Mouse (Mus musculus): Measurements from ENCODE around the gene Rptor.

Gene Rptor

DNA sequence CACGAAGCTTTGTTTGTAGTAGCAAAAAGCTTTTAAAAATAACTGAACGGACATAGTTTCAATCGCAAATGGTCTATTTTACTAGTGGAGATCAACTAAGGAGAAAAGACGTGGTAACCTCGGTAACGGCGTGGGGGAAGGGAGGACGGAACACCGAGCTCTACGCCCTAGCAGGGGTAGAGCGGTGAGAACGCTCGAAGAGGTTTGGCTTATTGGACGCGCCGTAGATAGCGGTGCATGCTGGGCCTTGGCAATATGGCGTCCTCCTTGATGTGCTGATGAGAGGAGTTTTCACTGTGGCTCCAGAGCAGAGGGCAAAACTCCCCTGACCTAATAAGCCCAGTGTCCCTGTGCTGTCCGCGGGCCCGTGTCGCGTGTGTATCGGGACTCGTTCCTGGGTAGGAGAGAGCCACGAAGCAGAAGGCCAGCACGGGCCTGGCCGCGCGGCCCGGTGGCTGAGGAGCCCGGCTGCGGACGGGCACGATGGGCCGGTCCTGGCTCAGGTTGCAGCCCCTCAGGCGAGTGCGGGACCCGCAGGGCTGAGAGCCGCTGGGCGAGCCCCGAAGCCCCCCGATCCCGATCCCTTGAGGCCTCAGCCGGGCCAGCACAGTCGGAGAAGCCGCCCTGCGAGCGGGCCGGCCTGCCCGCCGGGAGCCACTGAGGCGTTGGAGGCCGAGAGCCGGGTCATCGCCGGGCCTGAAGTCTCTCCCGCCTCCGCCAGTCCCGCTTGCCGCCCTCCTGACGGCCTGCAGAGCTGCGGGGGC is at the start of gene Rptor:
Gene Rptor (plus strand): TSS at position 143 of the 764 bp plus-strand sequence.
- peak; percentile 97 for DNase-seq (ENCODE audit: extremely low spot score, low spot score)

DNA sequence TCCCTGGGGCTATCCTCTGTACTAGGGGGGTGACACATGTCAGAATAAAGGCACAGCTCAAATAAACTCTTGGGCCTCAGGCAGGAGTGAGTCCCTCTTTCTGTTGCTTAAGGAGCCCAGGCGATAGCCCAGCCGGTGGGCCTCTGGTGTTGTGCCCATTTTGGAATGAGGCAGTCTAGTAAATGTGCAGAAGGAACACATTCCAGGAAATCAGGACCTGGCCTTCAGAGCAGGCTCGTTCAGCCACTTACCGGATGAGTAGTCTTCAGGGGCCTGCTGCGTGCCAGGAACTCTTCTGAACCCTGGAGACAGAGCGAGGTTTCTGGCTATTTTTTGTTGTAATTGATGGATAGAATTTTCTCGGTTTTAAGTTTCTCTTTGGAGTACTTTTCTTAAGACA is 48.0 kb upstream of the Rptor start:
- no peak for DNase-seq (ENCODE audit: extremely low spot score, low spot score)

- DNase-seq (ENCODE audit: extremely low spot score, low spot score) = no peak
These were observed 47.5 kb upstream of the Rptor start for GRCm38 (mm10) chr11:119555170-119555569.

GRCm38 (mm10) chr11:119557940-119558869 is 44.5 kb upstream of the Rptor start:
- no peak for DNase-seq (ENCODE audit: extremely low spot score, low spot score)

DNA sequence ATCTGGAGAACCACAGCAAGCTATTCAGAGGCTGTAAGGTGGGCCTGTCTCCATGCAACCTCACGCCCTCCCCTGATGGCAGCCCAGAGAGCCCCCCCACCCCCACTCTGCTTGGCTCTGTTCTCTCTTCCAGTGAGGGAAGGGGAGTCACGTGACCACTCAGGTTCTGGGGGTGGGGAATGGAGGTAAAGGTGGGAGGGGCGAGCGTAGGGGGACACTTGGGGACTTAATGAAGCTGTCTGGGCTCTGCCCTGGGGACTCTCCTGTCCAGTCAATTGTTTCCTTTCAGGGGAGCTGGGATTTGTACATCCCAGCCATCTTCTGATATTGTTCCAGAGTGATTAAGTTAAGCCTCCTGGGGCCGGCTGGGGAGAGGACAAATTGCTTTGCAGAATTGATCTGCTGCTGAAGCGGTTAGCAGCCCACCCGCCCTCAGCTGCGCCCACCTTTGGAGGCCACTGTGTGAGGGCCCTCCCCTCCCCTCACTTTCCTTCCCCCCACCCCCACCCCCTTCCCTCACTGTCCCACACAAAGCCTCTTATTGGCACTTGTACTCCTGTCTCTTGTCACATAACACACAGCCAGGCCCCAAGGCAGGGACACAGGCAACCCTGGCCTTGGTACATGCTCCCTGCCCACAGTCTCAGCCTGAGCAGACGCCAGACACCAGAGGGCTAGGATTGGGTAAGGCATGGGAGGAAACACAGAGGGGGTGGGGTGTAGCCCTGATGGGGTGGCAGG is 43.7 kb upstream of the Rptor start:
- peak; percentile 59 for DNase-seq (ENCODE audit: extremely low spot score, low spot score)

DNA sequence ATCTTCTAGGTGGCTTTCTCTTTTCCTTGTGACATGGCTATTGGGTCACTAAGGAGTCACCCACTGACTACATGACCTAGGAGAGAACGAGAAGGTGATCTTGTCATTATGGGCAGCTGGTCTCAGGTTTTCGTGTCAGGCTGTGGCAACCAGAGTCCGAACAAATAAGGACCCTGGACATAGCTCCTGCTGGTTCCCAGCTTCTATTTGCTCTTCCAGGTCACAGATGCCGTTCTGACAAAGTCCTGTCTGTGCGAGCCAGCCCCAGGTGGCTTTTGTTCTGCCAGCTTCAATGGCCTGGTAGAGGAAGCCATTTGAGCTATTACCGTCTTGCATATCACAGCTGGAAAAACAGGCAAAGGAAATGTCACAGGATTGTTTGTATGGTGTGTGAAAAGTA is 40.4 kb upstream of the Rptor start:
- no peak for DNase-seq (ENCODE audit: extremely low spot score, low spot score)

DNA sequence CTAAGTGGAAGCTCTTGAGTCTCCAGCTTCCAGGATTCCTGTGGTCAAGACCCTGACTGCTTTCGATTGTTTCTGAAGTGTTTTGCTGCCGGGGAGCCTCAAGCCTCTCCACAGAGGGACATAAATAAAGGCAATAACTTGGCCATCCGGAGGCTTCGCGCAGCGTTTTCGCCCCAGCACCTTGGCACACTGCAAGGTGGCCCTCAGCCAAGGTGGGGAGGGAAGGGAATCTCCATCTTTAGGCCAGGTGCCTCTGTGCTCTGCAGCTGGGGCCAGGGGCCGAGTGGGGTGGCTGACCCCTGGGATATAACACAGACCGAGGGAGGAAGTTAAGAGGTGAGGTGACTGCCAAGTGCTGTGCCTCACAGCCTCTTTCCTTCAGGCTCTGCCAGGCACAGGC is 39.5 kb upstream of the Rptor start:
- no peak for DNase-seq (ENCODE audit: extremely low spot score, low spot score)

DNA sequence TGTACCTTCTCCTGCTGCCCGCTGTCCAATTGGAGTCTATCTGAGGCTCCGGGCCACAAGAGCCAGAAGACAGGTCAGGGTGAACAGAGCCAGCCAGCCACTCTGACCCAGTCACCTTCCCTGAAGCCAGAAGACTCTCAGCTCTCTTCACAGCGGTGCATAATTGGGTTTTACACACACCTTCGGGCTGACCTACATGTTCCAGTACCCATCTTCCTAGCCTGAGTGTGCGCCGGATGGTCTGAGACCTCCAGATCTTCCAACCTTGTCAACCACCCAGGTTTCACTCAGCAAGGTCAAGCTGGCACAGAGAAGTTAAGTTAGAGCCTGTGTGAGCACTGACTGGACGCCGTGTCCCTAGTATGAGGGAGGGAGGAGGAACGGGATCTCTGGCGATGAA is 38.3 kb upstream of the Rptor start:
- DNase-seq (ENCODE audit: extremely low spot score, low spot score) = no peak

DNA sequence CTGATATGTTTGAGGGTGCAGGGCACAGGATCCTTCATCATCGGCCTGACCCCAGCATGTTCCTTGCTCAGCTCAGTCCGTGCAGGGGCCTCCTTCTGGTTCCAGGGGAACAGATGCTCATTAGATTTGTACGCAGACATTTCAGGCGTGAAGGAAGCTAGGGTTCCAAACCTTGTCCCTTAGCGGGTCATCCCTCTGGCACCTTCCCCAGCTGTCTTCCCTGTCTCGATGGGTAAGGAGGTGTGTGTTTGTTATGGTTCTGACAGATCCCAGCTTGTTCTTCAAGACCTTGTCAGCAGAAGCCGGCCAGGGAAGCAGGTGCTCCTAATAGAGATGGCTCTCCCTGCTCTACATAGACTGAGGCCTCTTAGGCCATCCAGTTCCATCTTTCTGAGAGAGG is 37.7 kb upstream of the Rptor start:
- no peak for DNase-seq (ENCODE audit: extremely low spot score, low spot score)

- DNase-seq (ENCODE audit: extremely low spot score, low spot score) = no peak
These were observed 37.0 kb upstream of the Rptor start for GRCm38 (mm10) chr11:119565684-119566083.

- no peak for DNase-seq (ENCODE audit: extremely low spot score, low spot score)
These were observed 36.5 kb upstream of the Rptor start for GRCm38 (mm10) chr11:119566188-119566587.

DNA sequence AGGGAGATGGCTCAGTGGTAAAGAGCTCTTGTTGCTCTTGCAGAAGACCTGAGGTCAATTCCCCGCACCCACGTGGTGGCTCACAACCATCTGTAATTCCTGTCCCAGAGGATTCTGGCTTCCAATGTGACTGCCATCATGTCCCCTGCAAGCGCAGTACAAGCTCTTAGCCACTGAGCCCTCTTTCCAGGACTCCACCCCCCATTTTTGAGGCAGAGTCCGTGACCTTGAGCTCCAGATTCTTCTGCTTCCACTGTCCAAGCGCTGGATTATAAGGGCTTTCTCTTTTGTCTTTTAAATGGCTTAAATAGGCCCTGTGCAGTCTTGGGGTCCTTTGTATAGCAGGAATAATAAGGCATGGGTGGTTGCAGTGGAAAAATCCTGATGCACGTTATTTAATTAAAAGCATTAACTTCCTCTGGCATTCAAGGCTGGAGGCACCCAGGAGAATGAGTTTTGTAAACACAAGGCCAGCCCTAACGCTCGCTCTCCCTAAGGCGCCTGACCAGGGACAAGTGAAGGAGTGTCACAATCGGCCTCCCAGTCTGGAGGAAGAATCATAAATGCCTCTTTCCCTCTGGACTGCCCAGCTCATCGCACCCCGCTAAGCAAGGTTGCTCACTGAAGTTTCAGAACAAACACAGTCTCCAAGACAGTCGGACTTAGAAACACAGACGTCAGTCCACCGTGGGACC is 30.2 kb upstream of the Rptor start:
- DNase-seq (ENCODE audit: extremely low spot score, low spot score) = no peak

DNA sequence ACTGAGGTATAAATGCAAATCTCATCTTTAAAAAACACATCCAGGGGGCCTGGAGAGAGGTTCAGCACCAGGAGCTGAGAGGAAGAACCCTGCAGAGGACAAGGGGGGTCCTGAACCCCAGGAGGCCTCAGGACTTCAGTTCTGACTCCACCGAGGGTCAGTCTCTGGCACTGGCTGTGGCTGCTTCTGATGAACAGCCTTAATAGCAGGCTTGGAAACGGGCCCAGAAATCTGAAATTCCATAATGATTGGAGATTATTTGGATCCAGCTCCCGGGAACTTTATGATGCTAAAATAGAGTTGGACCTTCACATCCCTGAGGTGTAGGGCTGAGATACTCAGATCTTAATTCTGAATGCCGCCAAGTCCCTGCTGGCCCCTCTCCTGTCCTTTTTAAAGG is 25.9 kb upstream of the Rptor start:
- no peak for DNase-seq (ENCODE audit: extremely low spot score, low spot score)

DNA sequence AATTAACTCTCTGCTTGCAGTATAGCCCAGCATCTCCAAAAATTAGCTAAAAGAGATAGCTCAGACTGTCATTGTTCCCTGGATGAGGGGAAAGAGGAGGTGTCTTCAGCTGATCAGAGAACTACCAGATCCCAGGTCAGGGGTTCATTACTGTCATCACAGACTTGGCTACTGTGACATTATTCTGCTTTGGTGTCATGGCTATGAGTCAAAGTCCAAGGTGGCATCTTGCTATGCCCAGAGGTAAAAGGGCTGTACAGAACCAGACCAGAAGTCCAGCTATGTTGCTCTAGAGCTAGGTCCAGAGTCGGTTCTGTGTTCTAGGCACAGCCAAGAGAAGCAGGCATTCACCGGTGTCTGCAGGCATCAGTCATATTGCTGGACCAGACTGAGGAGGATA is 25.0 kb upstream of the Rptor start:
- DNase-seq (ENCODE audit: extremely low spot score, low spot score) = no peak

GRCm38 (mm10) chr11:119586511-119586910 is 16.2 kb upstream of the Rptor start:
- DNase-seq (ENCODE audit: extremely low spot score, low spot score) = no peak

- no peak for DNase-seq (ENCODE audit: extremely low spot score, low spot score)
These were observed 15.6 kb upstream of the Rptor start for GRCm38 (mm10) chr11:119587112-119587511.

GRCm38 (mm10) chr11:119589242-119589641 is 13.5 kb upstream of the Rptor start:
- no peak for DNase-seq (ENCODE audit: extremely low spot score, low spot score)

GRCm38 (mm10) chr11:119593966-119594365 is 8.7 kb upstream of the Rptor start:
- DNase-seq (ENCODE audit: extremely low spot score, low spot score) = no peak

DNA sequence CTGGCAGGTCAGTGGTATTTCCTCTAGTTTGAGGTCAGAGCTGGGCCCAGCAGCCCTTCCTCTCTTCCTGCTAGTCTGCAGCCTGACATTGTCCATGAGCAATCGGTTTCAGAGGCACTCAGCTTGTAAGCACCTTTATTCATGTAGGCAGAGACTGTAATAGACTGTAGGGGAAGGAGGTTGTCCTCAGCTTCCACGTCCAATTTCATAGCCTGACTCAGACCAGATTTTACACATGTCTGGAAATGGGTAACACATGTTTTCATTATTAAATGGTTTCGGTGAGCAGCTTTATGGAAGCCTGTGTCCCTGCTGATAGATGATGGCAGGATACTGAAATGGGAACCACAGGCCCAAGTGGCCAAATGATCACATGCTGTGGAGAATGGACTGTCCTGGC is 3.8 kb upstream of the Rptor start:
- no peak for DNase-seq (ENCODE audit: extremely low spot score, low spot score)

- no peak for DNase-seq (ENCODE audit: extremely low spot score, low spot score)
These were observed 2.4 kb upstream of the Rptor start for GRCm38 (mm10) chr11:119600286-119600685.

GRCm38 (mm10) chr11:119602177-119602700 is 466 bp upstream of the Rptor start:
- DNase-seq (ENCODE audit: extremely low spot score, low spot score) = no peak

Measured in neural tube, embryonic 10.5 days (tissue).